Mouse (Mus musculus): ENCODE measurements around the gene Fam241a.

The Fam241a gene

GRCm38 (mm10) chr3:127895792-127896541 lies at the start of gene Fam241a:
Gene Fam241a, minus strand, starts transcription at chr3:127896324.
- no peak for DNase-seq (ENCODE audit: extremely low read depth, low read depth, low spot score)

- DNase-seq (ENCODE audit: extremely low read depth, low read depth, low spot score): no peak
Measured at GRCm38 (mm10) chr3:127932453-127932852, 36.3 kb upstream of the Fam241a start.

- DNase-seq (ENCODE audit: extremely low read depth, low read depth, low spot score): no peak
Measured at GRCm38 (mm10) chr3:127930326-127931012, 34.3 kb upstream of the Fam241a start.

- no peak for DNase-seq (ENCODE audit: extremely low read depth, low read depth, low spot score)
Measured at GRCm38 (mm10) chr3:127929921-127930320, 33.8 kb upstream of the Fam241a start.

GRCm38 (mm10) chr3:127926635-127927183 lies 30.6 kb upstream of the Fam241a start:
- DNase-seq (ENCODE audit: extremely low read depth, low read depth, low spot score): no peak

GRCm38 (mm10) chr3:127924464-127924863 lies 28.3 kb upstream of the Fam241a start:
- no peak for DNase-seq (ENCODE audit: extremely low read depth, low read depth, low spot score)

GRCm38 (mm10) chr3:127923183-127923582 lies 27.1 kb upstream of the Fam241a start:
- DNase-seq (ENCODE audit: extremely low read depth, low read depth, low spot score): no peak

GRCm38 (mm10) chr3:127922125-127922524 lies 26.0 kb upstream of the Fam241a start:
- DNase-seq (ENCODE audit: extremely low read depth, low read depth, low spot score): no peak

- DNase-seq (ENCODE audit: extremely low read depth, low read depth, low spot score): no peak
Measured at GRCm38 (mm10) chr3:127917999-127918661, 22.0 kb upstream of the Fam241a start.

GRCm38 (mm10) chr3:127917549-127917948 lies 21.4 kb upstream of the Fam241a start:
- DNase-seq (ENCODE audit: extremely low read depth, low read depth, low spot score): no peak

- no peak for DNase-seq (ENCODE audit: extremely low read depth, low read depth, low spot score)
Measured at GRCm38 (mm10) chr3:127915656-127916334, 19.7 kb upstream of the Fam241a start.

- no peak for DNase-seq (ENCODE audit: extremely low read depth, low read depth, low spot score)
Measured at GRCm38 (mm10) chr3:127913885-127914709, 18.0 kb upstream of the Fam241a start.

- no peak for DNase-seq (ENCODE audit: extremely low read depth, low read depth, low spot score)
Measured at GRCm38 (mm10) chr3:127909941-127910340, 13.8 kb upstream of the Fam241a start.

GRCm38 (mm10) chr3:127894981-127895779 lies 944 bp downstream of the Fam241a start:
- DNase-seq (ENCODE audit: extremely low read depth, low read depth, low spot score): peak; percentile 61

GRCm38 (mm10) chr3:127893902-127894301 lies 2.2 kb downstream of the Fam241a start:
- no peak for DNase-seq (ENCODE audit: extremely low read depth, low read depth, low spot score)

GRCm38 (mm10) chr3:127891906-127892305 lies 4.2 kb downstream of the Fam241a start:
- no peak for DNase-seq (ENCODE audit: extremely low read depth, low read depth, low spot score)

- DNase-seq (ENCODE audit: extremely low read depth, low read depth, low spot score): no peak
Measured at GRCm38 (mm10) chr3:127890008-127890407, 6.1 kb downstream of the Fam241a start.

GRCm38 (mm10) chr3:127889570-127889969 lies 6.6 kb downstream of the Fam241a start:
- no peak for DNase-seq (ENCODE audit: extremely low read depth, low read depth, low spot score)

- no peak for DNase-seq (ENCODE audit: extremely low read depth, low read depth, low spot score)
Measured at GRCm38 (mm10) chr3:127881684-127882083, 14.4 kb downstream of the Fam241a start.

All from fat pad, adult 2 months (tissue).